Mouse (Mus musculus) thymus, adult 2 months (tissue): Measurements from ENCODE around the gene Ctsl.

Source experiments
- CTCF ChIP-seq: fragments of 200-500 bp; IDR thresholded peaks from 2 replicates; pipeline ENCODE4 v1.5.1; 2012; ENCODE audit warnings: mild to moderate bottlenecking, control low read depth, low read length, moderate library complexity, borderline replicate concordance; ENCODE audit not compliant: control insufficient read depth, poor library complexity, insufficient read depth; ENCODE audit errors: extremely low read depth
- POLR2A ChIP-seq: fragments of 200-500 bp; IDR thresholded peaks from 2 replicates; pipeline ENCODE4 v1.6.1; 2012; ENCODE audit warnings: mild to moderate bottlenecking, low read length, control low read depth, moderate library complexity; ENCODE audit not compliant: control insufficient read depth, poor library complexity, insufficient read depth; ENCODE audit errors: extremely low read depth

DNA sequence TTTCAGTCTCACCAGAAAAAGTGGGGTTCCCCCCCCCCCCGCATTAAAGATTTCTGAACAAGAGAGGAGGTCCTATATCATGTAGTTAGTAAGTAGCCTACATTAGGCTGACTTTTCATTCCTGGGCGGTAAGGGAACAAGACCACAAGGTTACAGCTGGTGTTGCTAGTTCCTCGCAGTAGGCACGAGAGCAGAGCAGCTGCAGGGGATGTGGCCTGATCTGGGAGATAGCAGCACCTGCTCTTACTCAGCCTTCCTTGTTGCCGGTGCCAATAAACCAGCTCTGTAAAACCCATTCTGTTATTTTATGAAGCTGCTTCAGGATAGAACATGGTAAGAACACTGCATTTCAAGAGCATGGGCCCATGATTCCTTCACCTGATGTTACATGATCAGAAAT, 39.9 kb upstream of the Ctsl start:
- TF ChIP-seq POLR2A (peak; percentile 31; the same call in 1 of the 2 replicates), CTCF (no peak)
